Mouse (Mus musculus): ENCODE data around the gene Arsg. TPM values are rescaled to one million over a fixed set of nuclear protein-coding genes. Genes with fewer than 3 reads are reported as not detected.
A peak's percentile ranks its signal among the peaks of the same experiment; 100 is the strongest.

The Arsg gene
- total and polyA plus RNA-seq, 2 experiments from 2014 or later, result 4.3 TPM

GRCm38 (mm10) chr11:109591511-109591910, 118.3 kb downstream of the Arsg start:
- TF ChIP-seq EP300 (IDR thresholded peaks at IDR 0.05; ENCODE audit: low read depth) (no peak), CTCF (IDR thresholded peaks at IDR 0.05; ENCODE audit: low read depth) (no peak)
- no peak overlapping the region for H3K4me2 ChIP-seq (ENCODE audit: low read depth, low read length)
- H3K4me3 ChIP-seq (ENCODE audit: low read depth, low read length), result no peak overlapping the region
- no peaks in the 10 kb centered on the region for H3K9me3 ChIP-seq (replicated peaks; ENCODE audit: control insufficient read depth, low read length)
- peaks cover 10% of the 10 kb centered on the region for H3K4me1 ChIP-seq (ENCODE audit: control insufficient read depth, insufficient read depth)
- ATAC-seq (ENCODE audit: insufficient read depth, low read depth) (no peak), DNase-seq (ENCODE audit: low spot score) (no peak)
- no peak overlapping the region for H3K9ac ChIP-seq (replicated peaks; ENCODE audit: low read depth, low read length)
- H3K27ac ChIP-seq (ENCODE audit: low read depth), result no peak overlapping the region
- no peaks in the 10 kb centered on the region for H3K27me3 ChIP-seq (ENCODE audit: control insufficient read depth, insufficient read depth, low read length)
- H3K36me3 ChIP-seq (replicated peaks; ENCODE audit: control insufficient read depth, insufficient read depth, low read length), result peaks cover 28% of the 10 kb centered on the region
- WGBS, result 77% methylated on average over 4 of the region's 4 CpGs

- DNase-seq (ENCODE audit: low spot score) (peak; percentile 26), ATAC-seq (ENCODE audit: insufficient read depth, low read depth) (peak; percentile 44)
- no peak overlapping the region for H3K4me2 ChIP-seq (ENCODE audit: low read depth, low read length)
- no peaks in the 10 kb centered on the region for H3K27me3 ChIP-seq (ENCODE audit: control insufficient read depth, insufficient read depth, low read length)
- no peaks in the 10 kb centered on the region for H3K4me1 ChIP-seq (ENCODE audit: control insufficient read depth, insufficient read depth)
- no peak overlapping the region for H3K4me3 ChIP-seq (ENCODE audit: low read depth, low read length)
- H3K9me3 ChIP-seq (replicated peaks; ENCODE audit: control insufficient read depth, low read length), result no peaks in the 10 kb centered on the region
- H3K27ac ChIP-seq (ENCODE audit: low read depth), result peak overlapping the region; percentile 41; the same call in 1 of the 2 replicates
- no peak overlapping the region for H3K9ac ChIP-seq (replicated peaks; ENCODE audit: low read depth, low read length)
- 47% methylated on average over 6 of the region's 6 CpGs for WGBS
- peaks cover 44% of the 10 kb centered on the region for H3K36me3 ChIP-seq (replicated peaks; ENCODE audit: control insufficient read depth, insufficient read depth, low read length)
- TF ChIP-seq CTCF (IDR thresholded peaks at IDR 0.05; ENCODE audit: low read depth), result no peak
- no peak for TF ChIP-seq EP300 (IDR thresholded peaks at IDR 0.05; ENCODE audit: low read depth)
Observed at GRCm38 (mm10) chr11:109593200-109593981, 120.2 kb downstream of the Arsg start.

- Histone ChIP-seq H3K27me3 (ENCODE audit: control insufficient read depth, insufficient read depth, low read length) (no peaks in the 10 kb centered on the region), H3K36me3 (replicated peaks; ENCODE audit: control insufficient read depth, insufficient read depth, low read length) (peaks cover 51% of the 10 kb centered on the region), H3K9me3 (replicated peaks; ENCODE audit: control insufficient read depth, low read length) (no peaks in the 10 kb centered on the region), H3K4me1 (ENCODE audit: control insufficient read depth, insufficient read depth) (no peaks in the 10 kb centered on the region), H3K4me2 (ENCODE audit: low read depth, low read length) (no peak overlapping the region), H3K9ac (replicated peaks; ENCODE audit: low read depth, low read length) (no peak overlapping the region), H3K4me3 (ENCODE audit: low read depth, low read length) (no peak overlapping the region), H3K27ac (ENCODE audit: low read depth) (no peak overlapping the region)
- 60% methylated on average over 8 of the region's 8 CpGs for WGBS
- ATAC-seq (ENCODE audit: insufficient read depth, low read depth), result no peak
- no peak for DNase-seq (ENCODE audit: low spot score)
- TF ChIP-seq CTCF (IDR thresholded peaks at IDR 0.05; ENCODE audit: low read depth) (no peak), EP300 (IDR thresholded peaks at IDR 0.05; ENCODE audit: low read depth) (no peak)
Observed at GRCm38 (mm10) chr11:109594761-109595160, 121.6 kb downstream of the Arsg start.

GRCm38 (mm10) chr11:109598778-109599570, 125.8 kb downstream of the Arsg start:
- TF ChIP-seq CTCF (IDR thresholded peaks at IDR 0.05; ENCODE audit: low read depth) (0 out of 2 replicates have a peak, but pooled peaks have one; percentile 12), EP300 (IDR thresholded peaks at IDR 0.05; ENCODE audit: low read depth) (no peak)
- Histone ChIP-seq H3K4me2 (ENCODE audit: low read depth, low read length) (no peak overlapping the region), H3K27me3 (ENCODE audit: control insufficient read depth, insufficient read depth, low read length) (no peaks in the 10 kb centered on the region), H3K9ac (replicated peaks; ENCODE audit: low read depth, low read length) (no peak overlapping the region), H3K27ac (ENCODE audit: low read depth) (no peak overlapping the region), H3K4me3 (ENCODE audit: low read depth, low read length) (no peak overlapping the region), H3K36me3 (replicated peaks; ENCODE audit: control insufficient read depth, insufficient read depth, low read length) (peaks cover 89% of the 10 kb centered on the region), H3K4me1 (ENCODE audit: control insufficient read depth, insufficient read depth) (no peaks in the 10 kb centered on the region), H3K9me3 (replicated peaks; ENCODE audit: control insufficient read depth, low read length) (no peaks in the 10 kb centered on the region)
- 76% methylated on average over 12 of the region's 12 CpGs for WGBS
- no peak for DNase-seq (ENCODE audit: low spot score)
- ATAC-seq (ENCODE audit: insufficient read depth, low read depth), result no peak

GRCm38 (mm10) chr11:109607600-109607999, 134.4 kb downstream of the Arsg start:
- H3K9me3 ChIP-seq (replicated peaks; ENCODE audit: control insufficient read depth, low read length), result no peaks in the 10 kb centered on the region
- H3K9ac ChIP-seq (replicated peaks; ENCODE audit: low read depth, low read length), result no peak overlapping the region
- DNase-seq (ENCODE audit: low spot score), result no peak
- peaks cover 24% of the 10 kb centered on the region for H3K36me3 ChIP-seq (replicated peaks; ENCODE audit: control insufficient read depth, insufficient read depth, low read length)
- no peak for ATAC-seq (ENCODE audit: insufficient read depth, low read depth)
- 88% methylated on average over 6 of the region's 6 CpGs for WGBS
- no peak overlapping the region for H3K4me3 ChIP-seq (ENCODE audit: low read depth, low read length)
- H3K27ac ChIP-seq (ENCODE audit: low read depth), result no peak overlapping the region
- H3K27me3 ChIP-seq (ENCODE audit: control insufficient read depth, insufficient read depth, low read length), result no peaks in the 10 kb centered on the region
- H3K4me1 ChIP-seq (ENCODE audit: control insufficient read depth, insufficient read depth), result peaks cover 14% of the 10 kb centered on the region
- H3K4me2 ChIP-seq (ENCODE audit: low read depth, low read length), result no peak overlapping the region
- no peak for TF ChIP-seq EP300 (IDR thresholded peaks at IDR 0.05; ENCODE audit: low read depth)
- TF ChIP-seq CTCF (IDR thresholded peaks at IDR 0.05; ENCODE audit: low read depth), result no peak
